Mouse (Mus musculus) mature B cell (primary cell): ENCODE measurements around the gene Hdac7.

Experiments
- in situ Hi-C: fragments of 300-500 bp; cut with MboI; formaldehyde crosslinking; loops from 2 replicates; pipeline ENCODE4 v1.14.3; 2019

Hdac7 gene

DNA sequence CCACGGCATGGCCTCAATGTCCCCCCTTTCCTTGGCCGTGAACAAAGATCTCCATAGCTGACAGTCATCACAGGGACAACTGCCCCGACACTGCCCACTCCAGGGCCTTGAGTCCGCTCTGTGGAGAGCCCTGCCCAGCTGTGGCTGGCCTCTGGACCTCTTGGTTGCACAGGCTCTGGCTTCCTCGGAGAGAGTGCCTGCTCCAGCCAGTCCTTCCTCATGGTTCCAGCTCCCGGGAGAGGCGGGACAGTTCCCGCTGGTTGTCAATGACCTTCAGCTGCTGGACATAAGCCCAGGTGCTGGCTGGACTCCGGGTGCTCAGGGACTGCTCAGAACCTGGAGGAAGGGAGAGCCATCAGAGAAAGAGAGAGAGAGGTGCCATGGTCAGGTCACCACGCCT lies 99.0 kb downstream of the Hdac7 start:
- in situ Hi-C loops, result no loop called here

GRCm38 (mm10) chr15:97744930-97745329 lies 99.4 kb downstream of the Hdac7 start:
- in situ Hi-C loops, result no loop called here

DNA sequence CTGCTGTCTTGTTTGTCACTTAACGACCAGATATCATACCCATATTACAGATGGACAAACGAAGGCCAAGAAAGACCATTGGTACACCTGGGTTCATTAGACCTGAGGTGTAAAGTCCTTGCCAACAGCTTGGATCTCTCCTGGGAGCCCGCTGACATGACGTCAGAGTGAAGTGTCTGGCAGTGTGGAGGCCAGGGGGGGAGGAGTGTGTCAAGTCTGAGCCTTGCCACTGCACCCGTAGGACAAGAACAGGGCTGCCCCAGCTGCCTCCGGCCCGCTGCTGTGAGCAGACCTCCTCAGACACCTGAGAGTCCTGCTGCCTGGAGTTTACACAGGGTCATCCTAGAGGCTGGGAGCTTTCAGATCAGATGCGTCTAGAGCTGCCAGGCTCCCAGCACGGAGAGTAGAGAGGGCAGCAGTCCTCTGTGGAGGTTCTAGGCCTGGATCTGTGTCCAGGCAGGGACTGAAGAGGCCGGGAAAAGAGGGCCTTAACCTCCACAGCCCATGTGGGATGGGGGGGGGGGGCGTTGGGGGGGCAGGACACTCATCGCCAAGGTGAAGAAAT lies 100.3 kb downstream of the Hdac7 start:
- in situ Hi-C loops, result no loop called here

GRCm38 (mm10) chr15:97743210-97743609 lies 101.1 kb downstream of the Hdac7 start:
- in situ Hi-C loops, result no loop called here
